Mouse (Mus musculus): ENCODE measurements around the gene Cib1. TPM values are rescaled to one million over a fixed set of nuclear protein-coding genes. Genes with fewer than 3 reads are reported as not detected.

The Cib1 gene
- 187 TPM for polyA plus RNA-seq (2017; shearing (Covaris generic))

GRCm38 (mm10) chr7:80232489-80233029 lies at the start of gene Cib1, which contains the start of gene Gdpgp1:
Cib1 (minus strand) TSS chr7:80232813.
Gdpgp1 (plus strand) TSS chr7:80232865.

GRCm38 (mm10) chr7:80268897-80269750 lies 36.5 kb upstream of the Cib1 start, which contains the start of gene Vps33b:
Vps33b (plus strand) TSS chr7:80269649.

GRCm38 (mm10) chr7:80260625-80261371 lies 28.2 kb upstream of the Cib1 start, which contains the start of gene Ngrn:
Ngrn (plus strand) TSS chr7:80261215.

GRCm38 (mm10) chr7:80246148-80246721 lies 13.6 kb upstream of the Cib1 start, which contains the start of gene Ttll13:
Ttll13 (plus strand) TSS chr7:80246376.

GRCm38 (mm10) chr7:80186531-80187296 lies 45.9 kb downstream of the Cib1 start, which contains the start of gene Sema4b:
Sema4b (plus strand) TSS chr7:80186841.

Other genes starting within 250 kb of the Cib1 start
- gene Zfp710, start 208.0 kb downstream of the Cib1 start, polyA plus RNA-seq (2017; shearing (Covaris generic)), result 3.2 TPM
- 34.3 TPM for gene Idh2, start 117.4 kb downstream of the Cib1 start, polyA plus RNA-seq (2017; shearing (Covaris generic))
- 6.1 TPM for gene Sema4b, start 46.0 kb downstream of the Cib1 start, polyA plus RNA-seq (2017; shearing (Covaris generic))
- 13.9 TPM for gene Gdpgp1, start 52 bp upstream of the Cib1 start, polyA plus RNA-seq (2017; shearing (Covaris generic))
- gene Ttll13, start 13.6 kb upstream of the Cib1 start, polyA plus RNA-seq (2017; shearing (Covaris generic)), result 0.46 TPM
- 63.3 TPM for gene Ngrn, start 28.4 kb upstream of the Cib1 start, polyA plus RNA-seq (2017; shearing (Covaris generic))
- gene Vps33b, start 36.8 kb upstream of the Cib1 start, polyA plus RNA-seq (2017; shearing (Covaris generic)), result 54.3 TPM
- gene Prc1, start 61.6 kb upstream of the Cib1 start, polyA plus RNA-seq (2017; shearing (Covaris generic)), result 11.8 TPM
- 32.3 TPM for gene Rccd1, start 91.6 kb upstream of the Cib1 start, polyA plus RNA-seq (2017; shearing (Covaris generic))
- 93.4 TPM for gene Unc45a, start 108.2 kb upstream of the Cib1 start, polyA plus RNA-seq (2017; shearing (Covaris generic))
- gene Hddc3, start 110.3 kb upstream of the Cib1 start, polyA plus RNA-seq (2017; shearing (Covaris generic)), result 13.1 TPM
- gene Man2a2, start 138.6 kb upstream of the Cib1 start, polyA plus RNA-seq (2017; shearing (Covaris generic)), result 12.3 TPM
- gene Fes, start 155.1 kb upstream of the Cib1 start, polyA plus RNA-seq (2017; shearing (Covaris generic)), result 2.1 TPM
- gene Furin, start 172.6 kb upstream of the Cib1 start, polyA plus RNA-seq (2017; shearing (Covaris generic)), result 3.7 TPM

Measured in CD4-positive, CD25-positive, alpha-beta regulatory T cell, adult 9 weeks (primary cell).